11 mouse cellular contexts compared by ENCODE assay signal in genomic region chr10:87971536-87971935, GRCm38 (mm10).
DNase-seq lines count a peak whose midpoint lies in the region; ATAC-seq and TF ChIP-seq lines count a peak whose summit lies in the region.
"Had no signal": no experiment of that assay in that cellular context is flagged by ENCODE, and none has a peak within 500 bp of the region (broad histone marks: within the 10 kb centered on the region; RNA-seq: fewer than 3 reads in every experiment).

No protein-coding gene starts in this region.

- peak; percentile 60 for TF ChIP-seq CTCF in kidney, postnatal 0 days (IDR thresholded peaks at IDR 0.05; ENCODE audit: low read depth)

- no peak overlapping the region for H3K27ac ChIP-seq in forebrain, embryonic 13.5 days
- no peak overlapping the region for H3K27ac ChIP-seq in forebrain, embryonic 12.5 days
- no peak overlapping the region for H3K27ac ChIP-seq in limb, embryonic 11.5 days (replicated peaks; ENCODE audit: low read depth, low read length)
- no peak overlapping the region for H3K27ac ChIP-seq in limb, embryonic 10.5 days
- no peak overlapping the region for H3K27ac ChIP-seq in kidney, postnatal 0 days
- H3K27ac ChIP-seq: embryonic facial prominence, embryonic 15.5 days; neural tube, embryonic 15.5 days; stomach, embryonic 15.5 days had no signal

- H3K9ac ChIP-seq in forebrain, embryonic 13.5 days = no peak overlapping the region
- H3K9ac ChIP-seq in forebrain, embryonic 12.5 days = no peak overlapping the region
- H3K9ac ChIP-seq in limb, embryonic 11.5 days (ENCODE audit: low read length) = no peak overlapping the region
- H3K9ac ChIP-seq in kidney, postnatal 0 days (ENCODE audit: low read depth, low read length) = no peak overlapping the region
- H3K9ac ChIP-seq: embryonic facial prominence, embryonic 15.5 days; neural tube, embryonic 15.5 days; stomach, embryonic 15.5 days had no signal

- no peaks in the 10 kb centered on the region for H3K36me3 ChIP-seq in forebrain, embryonic 13.5 days (ENCODE audit: poor library complexity, severe bottlenecking)
- no peaks in the 10 kb centered on the region for H3K36me3 ChIP-seq in forebrain, embryonic 12.5 days (replicated peaks)
- no peaks in the 10 kb centered on the region for H3K36me3 ChIP-seq in limb, embryonic 11.5 days (ENCODE audit: control insufficient read depth, insufficient read depth, low read length)
- no peaks in the 10 kb centered on the region for H3K36me3 ChIP-seq in limb, embryonic 10.5 days
- H3K36me3 ChIP-seq in kidney, postnatal 0 days (ENCODE audit: insufficient read depth, low read length) = no peaks in the 10 kb centered on the region
- H3K36me3 ChIP-seq: embryonic facial prominence, embryonic 15.5 days; neural tube, embryonic 15.5 days; stomach, embryonic 15.5 days had no signal

- 63% methylated on average over 6 of the region's 6 CpGs for WGBS in forebrain, embryonic 13.5 days
- WGBS in forebrain, embryonic 12.5 days = 70% methylated on average over 6 of the region's 6 CpGs
- 60% methylated on average over 6 of the region's 6 CpGs for WGBS in limb, embryonic 11.5 days
- 74% methylated on average over 6 of the region's 6 CpGs for WGBS in limb, embryonic 10.5 days
- 44% methylated on average over 6 of the region's 6 CpGs for WGBS in kidney, postnatal 0 days

- no peak overlapping the region for H3K4me3 ChIP-seq in forebrain, embryonic 13.5 days
- H3K4me3 ChIP-seq in forebrain, embryonic 12.5 days (replicated peaks) = no peak overlapping the region
- no peak overlapping the region for H3K4me3 ChIP-seq in limb, embryonic 11.5 days (ENCODE audit: low read depth, low read length)
- no peak overlapping the region for H3K4me3 ChIP-seq in limb, embryonic 10.5 days
- H3K4me3 ChIP-seq in kidney, postnatal 0 days (replicated peaks; ENCODE audit: low read depth, low read length) = no peak overlapping the region
- H3K4me3 ChIP-seq: embryonic facial prominence, embryonic 15.5 days; neural tube, embryonic 15.5 days; stomach, embryonic 15.5 days had no signal

- no peaks in the 10 kb centered on the region for H3K9me3 ChIP-seq in forebrain, embryonic 13.5 days (replicated peaks)
- H3K9me3 ChIP-seq in forebrain, embryonic 12.5 days = no peaks in the 10 kb centered on the region
- no peaks in the 10 kb centered on the region for H3K9me3 ChIP-seq in limb, embryonic 11.5 days (ENCODE audit: control insufficient read depth, low read length)
- no peaks in the 10 kb centered on the region for H3K9me3 ChIP-seq in limb, embryonic 10.5 days (replicated peaks)
- no peaks in the 10 kb centered on the region for H3K9me3 ChIP-seq in kidney, postnatal 0 days (replicated peaks; ENCODE audit: low read length)
- H3K9me3 ChIP-seq: embryonic facial prominence, embryonic 15.5 days; neural tube, embryonic 15.5 days; stomach, embryonic 15.5 days had no signal

- no peaks in the 10 kb centered on the region for H3K4me1 ChIP-seq in forebrain, embryonic 13.5 days
- H3K4me1 ChIP-seq in forebrain, embryonic 12.5 days = no peaks in the 10 kb centered on the region
- no peaks in the 10 kb centered on the region for H3K4me1 ChIP-seq in limb, embryonic 11.5 days (ENCODE audit: control insufficient read depth, insufficient read depth, low read length)
- 0 out of 2 replicates have a peak, but pooled peaks cover 5% of the 10 kb centered on the region for H3K4me1 ChIP-seq in limb, embryonic 10.5 days
- no peaks in the 10 kb centered on the region for H3K4me1 ChIP-seq in kidney, postnatal 0 days (replicated peaks; ENCODE audit: insufficient read depth, low read length)
- H3K4me1 ChIP-seq: embryonic facial prominence, embryonic 15.5 days; neural tube, embryonic 15.5 days; stomach, embryonic 15.5 days had no signal

- 0 out of 2 replicates have a peak, but pooled peaks have one; percentile 24 for ATAC-seq in forebrain, embryonic 13.5 days
- no peak for ATAC-seq in forebrain, embryonic 12.5 days (ENCODE audit: low FRiP score)
- no peak for ATAC-seq in limb, embryonic 11.5 days (ENCODE audit: insufficient number of reproducible peaks, low FRiP score, low TSS enrichment, low read depth)
- ATAC-seq in kidney, postnatal 0 days (replicated peaks; ENCODE audit: low FRiP score, low read depth) = no peak
- no peak for ATAC-seq in activated CD4-positive, CD25-positive, alpha-beta regulatory T cell, adult 4 months

- H3K27me3 ChIP-seq in forebrain, embryonic 13.5 days = no peaks in the 10 kb centered on the region
- no peaks in the 10 kb centered on the region for H3K27me3 ChIP-seq in forebrain, embryonic 12.5 days
- no peaks in the 10 kb centered on the region for H3K27me3 ChIP-seq in limb, embryonic 11.5 days (ENCODE audit: control insufficient read depth, insufficient read depth, low read length)
- no peaks in the 10 kb centered on the region for H3K27me3 ChIP-seq in limb, embryonic 10.5 days (ENCODE audit: low read depth, poor library complexity, severe bottlenecking)
- no peaks in the 10 kb centered on the region for H3K27me3 ChIP-seq in kidney, postnatal 0 days (ENCODE audit: insufficient read depth, low read length)
- H3K27me3 ChIP-seq: embryonic facial prominence, embryonic 15.5 days; neural tube, embryonic 15.5 days; stomach, embryonic 15.5 days had no signal

- peak; percentile 33 for DNase-seq in limb, embryonic 11.5 days (ENCODE audit: low spot score)
- no peak for DNase-seq in limb, embryonic 10.5 days (ENCODE audit: low spot score)
- DNase-seq in R1 (ENCODE audit: low read depth, low spot score) = peak; percentile 11
- DNase-seq in kidney, postnatal 0 days (ENCODE audit: low spot score) = peak; percentile 29
- no peak for DNase-seq in right cerebral cortex, postnatal 36 days (ENCODE audit: low spot score in 2 of 2)

- no peak overlapping the region for H3K4me2 ChIP-seq in forebrain, embryonic 13.5 days
- H3K4me2 ChIP-seq in forebrain, embryonic 12.5 days = no peak overlapping the region
- no peak overlapping the region for H3K4me2 ChIP-seq in limb, embryonic 11.5 days (ENCODE audit: low read depth, severe bottlenecking)
- H3K4me2 ChIP-seq in kidney, postnatal 0 days (ENCODE audit: low read length) = no peak overlapping the region
- H3K4me2 ChIP-seq: embryonic facial prominence, embryonic 15.5 days; neural tube, embryonic 15.5 days; stomach, embryonic 15.5 days had no signal

Comparison
In these comparisons a context has a peak if more than half of its experiments do, and no peak if none do; other contexts are left out.
1. DNase-seq: peak in limb, embryonic 11.5 days (single experiment), R1 (single experiment) and kidney, postnatal 0 days (single experiment); none in limb, embryonic 10.5 days (single experiment) and right cerebral cortex, postnatal 36 days (0 of 2).